Mouse (Mus musculus) adrenal gland (tissue): Measurements from ENCODE around the gene Amy2a3.
"Not testable (repeated sequence)": the region's sequence is repeated elsewhere in the genome, so short reads cannot be mapped to it uniquely, and the experiment has no call there.

Experiments used
- intact Hi-C: fragments of 180-260 bp; cut with DNase I; formaldehyde crosslinking; loops from one replicate; pipeline ENCODE4 v1.15.1; 2025
- long read RNA-seq, 2 experiments: library from polyadenylated mRNA; unstranded; transcript quantifications; one replicate each; pipeline ENCODE4 v2.0.0; 2020; ENCODE audit warnings: borderline replicate concordance in 1 of 2; ENCODE audit not compliant: insufficient replicate concordance in 1 of 2

Gene Amy2a3
- long read RNA-seq, experiment 1: 0 reads
- long read RNA-seq, experiment 2: 0 reads

DNA sequence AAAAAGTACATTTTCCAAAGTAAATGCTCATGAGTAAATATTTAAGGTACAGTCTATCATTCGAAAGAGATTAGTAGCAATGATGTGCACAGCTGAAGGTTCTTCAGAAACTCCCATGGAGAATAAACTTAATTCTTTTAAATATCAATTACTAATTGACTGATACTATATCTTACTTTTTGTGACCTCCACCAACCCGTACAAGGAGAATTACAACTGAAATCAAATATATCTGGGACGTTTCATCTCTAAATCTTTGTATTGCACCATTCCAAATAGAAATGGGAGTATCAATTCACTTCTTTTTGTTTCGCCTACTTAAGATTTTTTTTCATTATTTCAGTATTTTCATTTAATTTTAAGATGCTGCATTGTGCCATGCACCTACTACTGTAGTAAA lies at the start of gene Amy2a3:
Gene Amy2a3, minus strand, starts transcription at position 101 of the 400 bp plus-strand sequence.
- intact Hi-C loops: not testable (repeated sequence)

DNA sequence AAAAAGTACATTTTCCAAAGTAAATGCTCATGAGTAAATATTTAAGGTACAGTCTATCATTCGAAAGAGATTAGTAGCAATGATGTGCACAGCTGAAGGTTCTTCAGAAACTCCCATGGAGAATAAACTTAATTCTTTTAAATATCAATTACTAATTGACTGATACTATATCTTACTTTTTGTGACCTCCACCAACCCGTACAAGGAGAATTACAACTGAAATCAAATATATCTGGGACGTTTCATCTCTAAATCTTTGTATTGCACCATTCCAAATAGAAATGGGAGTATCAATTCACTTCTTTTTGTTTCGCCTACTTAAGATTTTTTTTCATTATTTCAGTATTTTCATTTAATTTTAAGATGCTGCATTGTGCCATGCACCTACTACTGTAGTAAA lies 32.7 kb upstream of the Amy2a3 start, which contains the start of gene Amy2a2:
Gene Amy2a2, minus strand, starts transcription at position 101 of the 400 bp plus-strand sequence.
- intact Hi-C loops: not testable (repeated sequence)

DNA sequence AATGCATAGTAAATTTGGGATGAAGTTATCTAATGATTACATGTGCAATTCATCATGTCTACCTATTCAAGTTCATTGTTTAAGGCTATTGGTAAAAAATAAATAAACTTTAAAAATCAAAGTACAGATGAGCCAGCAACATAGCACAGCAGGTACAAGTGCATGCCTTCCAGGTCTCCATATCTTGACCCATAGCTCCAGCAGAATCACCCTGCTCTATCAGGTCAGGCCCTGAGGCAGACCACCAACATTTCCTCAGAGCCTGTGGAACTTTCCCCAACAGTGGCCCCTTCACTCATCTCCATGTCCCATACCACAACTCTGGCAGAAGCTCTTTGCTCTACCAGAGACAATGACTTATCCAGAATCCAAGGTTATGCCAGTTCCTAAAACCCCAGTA lies 21.6 kb upstream of the Amy2a3 start:
- intact Hi-C loops: not testable (repeated sequence)

DNA sequence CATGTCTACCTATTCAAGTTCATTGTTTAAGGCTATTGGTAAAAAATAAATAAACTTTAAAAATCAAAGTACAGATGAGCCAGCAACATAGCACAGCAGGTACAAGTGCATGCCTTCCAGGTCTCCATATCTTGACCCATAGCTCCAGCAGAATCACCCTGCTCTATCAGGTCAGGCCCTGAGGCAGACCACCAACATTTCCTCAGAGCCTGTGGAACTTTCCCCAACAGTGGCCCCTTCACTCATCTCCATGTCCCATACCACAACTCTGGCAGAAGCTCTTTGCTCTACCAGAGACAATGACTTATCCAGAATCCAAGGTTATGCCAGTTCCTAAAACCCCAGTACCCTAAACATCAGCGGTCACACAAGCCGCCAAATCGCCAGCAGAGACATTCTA lies 10.9 kb downstream of the Amy2a3 start:
- intact Hi-C loops: not testable (repeated sequence)

DNA sequence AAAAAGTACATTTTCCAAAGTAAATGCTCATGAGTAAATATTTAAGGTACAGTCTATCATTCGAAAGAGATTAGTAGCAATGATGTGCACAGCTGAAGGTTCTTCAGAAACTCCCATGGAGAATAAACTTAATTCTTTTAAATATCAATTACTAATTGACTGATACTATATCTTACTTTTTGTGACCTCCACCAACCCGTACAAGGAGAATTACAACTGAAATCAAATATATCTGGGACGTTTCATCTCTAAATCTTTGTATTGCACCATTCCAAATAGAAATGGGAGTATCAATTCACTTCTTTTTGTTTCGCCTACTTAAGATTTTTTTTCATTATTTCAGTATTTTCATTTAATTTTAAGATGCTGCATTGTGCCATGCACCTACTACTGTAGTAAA lies 32.5 kb downstream of the Amy2a3 start, which contains the start of gene Amy2a4:
Gene Amy2a4, minus strand, starts transcription at position 101 of the 400 bp plus-strand sequence.
- intact Hi-C loops: not testable (repeated sequence)

DNA sequence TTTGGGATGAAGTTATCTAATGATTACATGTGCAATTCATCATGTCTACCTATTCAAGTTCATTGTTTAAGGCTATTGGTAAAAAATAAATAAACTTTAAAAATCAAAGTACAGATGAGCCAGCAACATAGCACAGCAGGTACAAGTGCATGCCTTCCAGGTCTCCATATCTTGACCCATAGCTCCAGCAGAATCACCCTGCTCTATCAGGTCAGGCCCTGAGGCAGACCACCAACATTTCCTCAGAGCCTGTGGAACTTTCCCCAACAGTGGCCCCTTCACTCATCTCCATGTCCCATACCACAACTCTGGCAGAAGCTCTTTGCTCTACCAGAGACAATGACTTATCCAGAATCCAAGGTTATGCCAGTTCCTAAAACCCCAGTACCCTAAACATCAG lies 43.6 kb downstream of the Amy2a3 start:
- intact Hi-C loops: not testable (repeated sequence)

DNA sequence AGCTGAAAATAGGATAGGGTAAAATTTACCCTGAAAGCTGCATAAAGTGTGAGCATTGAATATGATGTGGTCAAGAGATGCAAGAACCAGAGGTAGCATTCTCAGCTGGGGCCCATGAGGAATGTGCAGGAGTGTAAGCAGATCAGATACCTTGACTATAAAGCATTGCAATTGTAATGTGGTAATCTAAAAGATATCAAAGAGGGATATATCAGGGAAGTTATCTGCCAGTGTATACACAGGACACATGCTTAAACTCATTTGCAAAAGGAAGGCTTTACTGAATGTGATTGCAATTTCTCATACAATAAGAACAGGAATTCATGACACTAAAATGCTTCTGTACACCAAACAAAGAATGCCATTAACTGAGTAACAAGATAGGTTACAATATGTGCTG lies 44.3 kb downstream of the Amy2a3 start:
- intact Hi-C loops: not testable (repeated sequence)
